Mouse (Mus musculus): ENCODE measurements around the gene Tmem63a.

DNA sequence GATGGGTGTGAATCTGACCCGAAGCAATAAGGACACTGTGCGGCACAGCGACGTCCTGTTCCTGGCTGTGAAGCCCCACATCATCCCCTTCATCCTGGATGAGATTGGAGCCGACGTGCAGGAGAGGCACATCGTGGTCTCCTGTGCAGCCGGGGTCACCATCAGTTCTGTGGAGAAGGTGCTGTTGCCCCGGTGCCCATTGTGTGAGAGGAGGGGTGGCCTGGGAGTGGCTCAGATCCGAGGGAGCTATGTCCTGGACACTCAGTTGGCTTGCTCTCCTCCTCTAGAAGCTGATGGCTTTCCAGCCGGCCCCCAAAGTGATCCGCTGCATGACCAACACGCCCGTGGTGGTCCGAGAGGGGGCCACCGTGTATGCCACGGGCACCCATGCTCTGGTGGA, 36.3 kb upstream of the Tmem63a start:
- TF ChIP-seq POLR2A (IDR thresholded peaks at IDR 0.05; ENCODE audit: control insufficient read depth, low read depth, low read length), result no peak
- TF ChIP-seq CTCF (IDR thresholded peaks at IDR 0.05; ENCODE audit: control insufficient read depth, insufficient read depth, insufficient replicate concordance, low read depth, low read length), result no peak
